ENCODE assay signal across 24 mouse cellular contexts in the genomic region with DNA sequence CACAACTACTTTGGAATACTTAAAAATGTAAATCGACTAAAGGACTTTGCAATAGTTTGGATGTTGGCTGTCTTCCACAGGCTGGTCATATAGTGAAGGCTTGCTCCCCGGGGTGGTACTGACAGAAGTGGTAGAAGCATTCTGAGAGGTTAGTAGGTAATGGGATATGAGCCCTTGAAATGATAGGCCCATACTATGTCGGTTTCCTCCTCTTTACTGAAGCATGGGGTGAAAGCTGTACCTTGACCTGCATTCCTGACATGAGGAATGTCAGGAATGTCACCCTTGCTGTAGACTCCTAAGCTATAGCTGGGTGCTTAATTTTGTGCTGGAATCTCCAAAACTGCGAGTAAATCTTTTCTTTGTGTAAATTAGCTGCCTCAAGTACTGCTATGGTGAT. TPM values are rescaled to one million over a fixed set of nuclear protein-coding genes. Genes with fewer than 3 reads are reported as not detected.
DNase-seq lines count a peak whose midpoint lies in the region; ATAC-seq and TF ChIP-seq lines count a peak whose summit lies in the region.
"Had no signal": no experiment of that assay in that cellular context is flagged by ENCODE, and none has a peak within 500 bp of the region (broad histone marks: within the 10 kb centered on the region; RNA-seq: fewer than 3 reads in every experiment).

No protein-coding gene starts in this region.

- ATAC-seq in lung, postnatal 0 days: peak; percentile 30; the same call in 1 of the 2 replicates
- ATAC-seq: hindbrain, embryonic 16.5 days; intestine, embryonic 15.5 days had no signal

- no peak overlapping the region for H3K27ac ChIP-seq in lung, postnatal 0 days (ENCODE audit: low read length)
- H3K27ac ChIP-seq in embryonic facial prominence, embryonic 10.5 days (replicated peaks): no peak overlapping the region
- H3K27ac ChIP-seq: embryonic facial prominence, embryonic 13.5 days; forebrain, embryonic 12.5 days; gastrocnemius, adult 2 months; heart, embryonic 10.5 days; intestine, embryonic 15.5 days; limb, embryonic 15.5 days; liver, embryonic 15.5 days; stomach, embryonic 15.5 days had no signal

- TF ChIP-seq EP300 in lung, postnatal 0 days (IDR thresholded peaks at IDR 0.05): no peak

- TF ChIP-seq CTCF in lung, postnatal 0 days (IDR thresholded peaks at IDR 0.05): no peak

- peak; percentile 16 for DNase-seq in kidney, postnatal 10 days
- no peak for DNase-seq in kidney, postnatal 36 days
- DNase-seq in lung, postnatal 0 days (ENCODE audit: low spot score): no peak
- no peak for DNase-seq in lung, postnatal 10 days
- peak; percentile 20 for DNase-seq in embryonic facial prominence, embryonic 10.5 days (ENCODE audit: low spot score)
- DNase-seq in gastrocnemius, postnatal 4 days (ENCODE audit: low spot score in 2 of 2): no peak
- no peak for DNase-seq in heart, postnatal 4 days
- DNase-seq: adrenal gland, adult 2 months; cerebellum, adult 11 months; cerebellum, postnatal 10 days; gastrocnemius, adult 2 months; left cerebral cortex, postnatal 4 days; right cerebral cortex, postnatal 4 days; thymus, postnatal 25 days had no signal

- H3K27me3 ChIP-seq in lung, postnatal 0 days (replicated peaks; ENCODE audit: insufficient read depth, low read length): no peaks in the 10 kb centered on the region
- no peaks in the 10 kb centered on the region for H3K27me3 ChIP-seq in embryonic facial prominence, embryonic 10.5 days (replicated peaks; ENCODE audit: low read depth, poor library complexity, severe bottlenecking)
- H3K27me3 ChIP-seq: embryonic facial prominence, embryonic 13.5 days; forebrain, embryonic 12.5 days; intestine, embryonic 15.5 days; limb, embryonic 15.5 days; liver, embryonic 15.5 days; stomach, embryonic 15.5 days had no signal

- no peak overlapping the region for H3K4me2 ChIP-seq in lung, postnatal 0 days (replicated peaks; ENCODE audit: low read depth, low read length)
- H3K4me2 ChIP-seq: embryonic facial prominence, embryonic 13.5 days; forebrain, embryonic 12.5 days; intestine, embryonic 15.5 days; limb, embryonic 15.5 days; liver, embryonic 15.5 days; midbrain, embryonic 11.5 days; stomach, embryonic 15.5 days had no signal

- H3K4me1 ChIP-seq in lung, postnatal 0 days (ENCODE audit: insufficient read depth, low read depth, low read length): no peaks in the 10 kb centered on the region
- H3K4me1 ChIP-seq in embryonic facial prominence, embryonic 10.5 days: peaks cover 32% of the 10 kb centered on the region
- H3K4me1 ChIP-seq: forebrain, embryonic 12.5 days; heart, embryonic 10.5 days; intestine, embryonic 15.5 days; limb, embryonic 15.5 days had no signal

- H3K9me3 ChIP-seq in lung, postnatal 0 days (ENCODE audit: low read length): no peaks in the 10 kb centered on the region
- H3K9me3 ChIP-seq in embryonic facial prominence, embryonic 10.5 days: no peaks in the 10 kb centered on the region
- H3K9me3 ChIP-seq: embryonic facial prominence, embryonic 13.5 days; forebrain, embryonic 12.5 days; heart, embryonic 10.5 days; intestine, embryonic 15.5 days; limb, embryonic 15.5 days; liver, embryonic 15.5 days; stomach, embryonic 15.5 days had no signal

- 47% methylated on average over 4 of the region's 4 CpGs for WGBS in lung, postnatal 0 days
- 57% methylated on average over 4 of the region's 4 CpGs for WGBS in embryonic facial prominence, embryonic 10.5 days

- no peak overlapping the region for H3K9ac ChIP-seq in lung, postnatal 0 days (replicated peaks; ENCODE audit: low read depth)
- H3K9ac ChIP-seq: embryonic facial prominence, embryonic 13.5 days; forebrain, embryonic 12.5 days; intestine, embryonic 15.5 days; limb, embryonic 15.5 days; liver, embryonic 15.5 days; stomach, embryonic 15.5 days had no signal

- H3K36me3 ChIP-seq in lung, postnatal 0 days (ENCODE audit: insufficient read depth, low read length): no peaks in the 10 kb centered on the region
- H3K36me3 ChIP-seq in embryonic facial prominence, embryonic 10.5 days (replicated peaks): no peaks in the 10 kb centered on the region
- H3K36me3 ChIP-seq: embryonic facial prominence, embryonic 13.5 days; forebrain, embryonic 12.5 days; heart, embryonic 10.5 days; intestine, embryonic 15.5 days; limb, embryonic 15.5 days; liver, embryonic 15.5 days; stomach, embryonic 15.5 days had no signal

- no peak overlapping the region for H3K4me3 ChIP-seq in lung, postnatal 0 days (ENCODE audit: low read depth, low read length)
- no peak overlapping the region for H3K4me3 ChIP-seq in embryonic facial prominence, embryonic 10.5 days
- H3K4me3 ChIP-seq: embryonic facial prominence, embryonic 13.5 days; erythroblast, embryonic 14.5 days; forebrain, embryonic 12.5 days; gastrocnemius, adult 2 months; heart, embryonic 10.5 days; intestine, embryonic 15.5 days; limb, embryonic 15.5 days; liver, embryonic 15.5 days; stomach, embryonic 15.5 days had no signal

RNA-seq across cellular contexts. Expression of gene Cd47, which starts 14.1 kb away (rescaled TPM):
- 219 and 245 TPM in 2 replicates for polyA plus RNA-seq in lung, postnatal 0 days (2015; fragmentation: Nextera tagmentation; extraction: Ambion mirVana)
- polyA plus RNA-seq in embryonic facial prominence, embryonic 10.5 days (2016; fragmentation: Nextera tagmentation; extraction: Ambion mirVana): 27.6 and 32.2 TPM in 2 replicates
- total RNA-seq in gastrocnemius, postnatal 4 days (2021): 10 to 100 TPM; 53.2 to 55.3 TPM
- 10 to 100 TPM; 57.3 to 58.4 TPM for total RNA-seq in heart, postnatal 4 days (2021)

Comparison
In these comparisons a context has a peak if more than half of its experiments do, and no peak if none do; other contexts are left out.
1. DNase-seq: peak in kidney, postnatal 10 days (single experiment) and embryonic facial prominence, embryonic 10.5 days (single experiment); none in kidney, postnatal 36 days (0 of 2), lung, postnatal 0 days (single experiment), lung, postnatal 10 days (single experiment), gastrocnemius, postnatal 4 days (0 of 2) and heart, postnatal 4 days (single experiment).